Mouse (Mus musculus): ENCODE measurements around the gene Rnf113a1.
"Not testable (repeated sequence)": the region's sequence is repeated elsewhere in the genome, so short reads cannot be mapped to it uniquely, and the experiment has no call there.

DNA sequence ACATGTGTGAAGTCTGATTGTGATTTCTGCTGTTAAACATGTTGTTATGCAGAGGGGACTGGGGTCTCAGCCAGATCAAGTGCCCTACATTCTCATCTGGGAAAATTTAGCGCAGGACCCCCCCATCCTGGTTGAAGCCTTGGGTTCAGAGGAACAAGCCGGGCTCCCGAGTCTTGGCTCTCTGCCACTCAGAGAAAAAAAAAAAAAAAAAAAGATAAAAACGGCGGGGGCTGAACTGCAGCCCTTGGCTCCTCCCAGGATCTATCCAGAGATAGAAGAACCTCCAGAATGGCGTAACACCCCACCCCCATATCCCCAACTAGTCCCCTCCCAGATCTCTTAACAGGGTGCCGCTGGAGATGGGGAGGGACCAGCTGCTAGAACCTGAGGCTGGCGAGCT is 6.6 kb upstream of the Rnf113a1 start:
- TF ChIP-seq CTCF (IDR thresholded peaks at IDR 0.05; ENCODE audit: control insufficient read depth, insufficient read depth, insufficient read length); CEBPB (IDR thresholded peaks at IDR 0.05; ENCODE audit: low read depth); USF1 (IDR thresholded peaks at IDR 0.05; ENCODE audit: low read depth): not testable (repeated sequence)
